Mouse (Mus musculus): ENCODE results near the gene Tulp2. TPM values are rescaled to one million over a fixed set of nuclear protein-coding genes. Genes with fewer than 3 reads are reported as not detected.
"Not testable (repeated sequence)": the region's sequence is repeated elsewhere in the genome, so short reads cannot be mapped to it uniquely, and the experiment has no call there.

Tulp2 gene
- total RNA-seq, 4 experiments from 2014 or later = not detected

GRCm38 (mm10) chr7:45459564-45460140, 22.0 kb upstream of the Tulp2 start, which contains the start of gene Ftl1:
Gene Ftl1, minus strand, starts transcription at chr7:45459884.
- DNase-seq (ENCODE audit: low spot score in 2 of 2) = peak; percentile 97 to 98

GRCm38 (mm10) chr7:45460377-45460776, 21.3 kb upstream of the Tulp2 start:
- no peak for DNase-seq (ENCODE audit: low spot score in 2 of 2)

DNA sequence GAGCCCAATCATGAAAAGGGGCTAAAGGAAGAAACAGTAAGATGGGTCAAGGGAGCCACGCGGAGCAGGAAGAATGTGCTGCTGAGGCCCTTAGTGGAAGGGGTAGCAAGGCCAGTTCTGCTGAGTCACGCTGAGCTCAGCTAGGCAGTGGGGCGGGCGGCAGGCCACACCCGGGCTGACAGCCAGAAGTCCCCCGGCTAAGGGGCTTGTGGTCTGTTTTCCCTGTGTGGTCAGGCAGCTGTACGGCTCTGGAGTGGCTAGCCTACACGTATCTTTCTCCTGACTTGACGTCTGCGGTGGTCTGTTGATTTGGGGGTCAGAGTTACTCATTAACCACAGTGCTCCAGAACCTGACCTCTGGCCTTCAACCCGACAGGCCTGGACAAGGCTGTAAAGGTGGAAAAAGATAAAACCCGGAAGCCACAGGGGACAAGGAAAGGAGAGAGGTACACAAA, 20.8 kb upstream of the Tulp2 start:
- DNase-seq (ENCODE audit: low spot score in 2 of 2) = no peak

DNA sequence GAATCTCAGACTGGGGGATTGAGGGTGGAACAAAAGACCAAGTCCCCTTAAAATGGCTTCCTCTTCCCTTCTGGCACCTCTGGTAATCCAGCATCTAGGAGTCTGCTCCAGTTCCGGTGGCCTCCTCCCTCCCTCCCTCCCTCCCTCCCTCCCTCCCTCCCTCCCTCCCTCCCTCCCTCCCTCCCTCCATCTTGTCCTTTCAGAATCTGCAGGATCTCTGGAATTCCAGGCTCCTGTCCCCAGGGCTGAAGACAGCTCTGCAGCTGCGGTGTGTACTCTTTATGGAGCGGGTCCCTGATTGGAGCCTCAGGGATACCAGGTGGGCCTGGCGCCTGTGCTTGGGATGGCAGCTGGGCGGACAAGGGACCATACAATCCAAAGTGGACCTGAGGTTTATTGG, 20.4 kb upstream of the Tulp2 start:
- DNase-seq (ENCODE audit: low spot score in 2 of 2) = no peak

- DNase-seq (ENCODE audit: low spot score in 2 of 2) = no peak
Measured at GRCm38 (mm10) chr7:45461781-45462180, 19.9 kb upstream of the Tulp2 start.

DNA sequence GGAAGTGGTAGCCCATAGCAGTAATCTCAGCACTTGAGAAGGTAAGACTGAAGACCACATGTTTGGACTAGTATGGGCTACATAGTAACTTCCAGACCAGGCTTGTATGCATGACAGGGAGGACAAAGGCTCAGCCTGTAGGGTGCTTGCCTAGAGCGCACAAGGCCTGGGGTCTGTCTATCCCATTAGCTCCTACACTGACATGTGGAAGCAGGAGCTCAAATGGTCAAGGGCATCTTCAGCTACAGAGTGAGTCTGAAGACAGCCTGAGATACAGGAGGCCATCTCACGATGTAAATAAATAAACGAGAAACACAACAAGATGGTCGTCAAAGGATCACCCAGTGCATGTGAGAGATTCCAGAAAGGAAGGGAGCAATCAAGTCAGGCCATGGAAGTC, 19.4 kb upstream of the Tulp2 start:
- DNase-seq (ENCODE audit: low spot score in 2 of 2) = no peak

GRCm38 (mm10) chr7:45462868-45463267, 18.8 kb upstream of the Tulp2 start:
- not testable (repeated sequence) for DNase-seq (ENCODE audit: low spot score in 2 of 2)

DNA sequence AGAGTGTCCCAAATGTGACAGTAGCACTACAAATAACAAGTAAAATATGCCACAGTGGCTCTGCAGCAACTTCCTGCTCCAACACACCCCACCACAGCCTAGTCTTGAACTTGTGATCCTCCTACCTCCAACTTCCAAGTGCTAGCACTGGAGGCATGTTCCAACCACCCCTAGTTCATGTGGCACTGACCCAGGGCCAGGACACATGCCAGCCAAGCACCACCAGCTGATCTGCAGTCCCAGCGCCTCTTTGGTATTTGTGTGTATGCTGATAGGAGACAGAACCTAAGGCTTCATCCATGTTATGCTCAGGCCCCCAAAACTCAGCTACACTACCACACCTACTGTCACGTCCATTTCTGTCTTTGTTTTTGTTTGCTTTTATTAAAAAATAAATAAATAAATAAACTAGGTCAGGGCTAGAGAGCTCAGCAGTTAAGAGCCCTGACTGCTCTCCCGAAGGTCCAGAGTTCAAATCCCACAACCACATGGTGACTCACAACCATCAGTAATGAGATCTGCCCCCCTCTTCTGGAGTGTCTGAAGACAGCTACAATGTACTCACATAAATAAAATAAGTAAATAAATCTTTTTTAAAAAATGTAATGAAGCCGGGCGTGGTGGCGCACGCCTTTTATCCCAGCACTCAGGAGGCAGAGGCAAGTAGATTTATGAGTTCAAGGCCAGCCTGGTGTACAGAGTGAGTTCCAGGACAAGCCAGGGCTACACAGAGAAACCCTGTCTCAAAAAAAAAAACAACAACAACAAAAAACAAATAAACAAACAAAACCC, 17.5 kb upstream of the Tulp2 start:
- DNase-seq (ENCODE audit: low spot score in 2 of 2) = no peak

DNA sequence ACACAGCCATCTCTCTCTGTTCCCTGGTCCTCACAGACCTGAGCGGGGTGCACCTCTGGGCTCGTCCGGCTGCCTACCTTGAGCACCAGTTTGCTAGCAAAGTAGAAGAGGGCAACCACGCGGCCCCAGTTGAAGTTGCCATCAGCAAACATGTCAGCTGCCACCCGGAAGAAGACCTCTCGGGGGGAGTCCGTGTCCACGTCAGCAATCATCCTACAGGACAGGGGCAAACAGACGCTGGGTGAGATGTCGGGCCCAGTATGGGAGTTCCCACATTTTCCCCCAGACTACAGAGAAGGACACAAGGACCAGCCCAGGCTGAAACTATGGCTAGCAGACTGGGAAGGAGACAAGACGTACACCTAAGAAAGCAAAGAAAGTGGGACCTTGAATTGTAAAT, 16.6 kb upstream of the Tulp2 start:
- DNase-seq (ENCODE audit: low spot score in 2 of 2) = no peak

- no peak for DNase-seq (ENCODE audit: low spot score in 2 of 2)
Measured at GRCm38 (mm10) chr7:45465549-45465948, 16.1 kb upstream of the Tulp2 start.

GRCm38 (mm10) chr7:45466283-45467089, 15.2 kb upstream of the Tulp2 start, which contains the start of gene Bax:
Gene Bax, minus strand, starts transcription at chr7:45466898.
- peak; percentile 88 to 97 for DNase-seq (ENCODE audit: low spot score in 2 of 2)

GRCm38 (mm10) chr7:45467090-45467670, 14.5 kb upstream of the Tulp2 start:
- DNase-seq (ENCODE audit: low spot score in 2 of 2) = no peak

GRCm38 (mm10) chr7:45470869-45471268, 10.8 kb upstream of the Tulp2 start:
- DNase-seq (ENCODE audit: low spot score in 2 of 2) = peak in 1 of 2 experiments; percentile 71

- no peak for DNase-seq (ENCODE audit: low spot score in 2 of 2)
Measured at GRCm38 (mm10) chr7:45475291-45475969, 6.2 kb upstream of the Tulp2 start.

- no peak for DNase-seq (ENCODE audit: low spot score in 2 of 2)
Measured at GRCm38 (mm10) chr7:45476453-45476852, 5.2 kb upstream of the Tulp2 start.

GRCm38 (mm10) chr7:45477003-45477402, 4.7 kb upstream of the Tulp2 start:
- no peak for DNase-seq (ENCODE audit: low spot score in 2 of 2)

- DNase-seq (ENCODE audit: low spot score in 2 of 2) = no peak
Measured at GRCm38 (mm10) chr7:45478774-45479173, 2.9 kb upstream of the Tulp2 start.

DNA sequence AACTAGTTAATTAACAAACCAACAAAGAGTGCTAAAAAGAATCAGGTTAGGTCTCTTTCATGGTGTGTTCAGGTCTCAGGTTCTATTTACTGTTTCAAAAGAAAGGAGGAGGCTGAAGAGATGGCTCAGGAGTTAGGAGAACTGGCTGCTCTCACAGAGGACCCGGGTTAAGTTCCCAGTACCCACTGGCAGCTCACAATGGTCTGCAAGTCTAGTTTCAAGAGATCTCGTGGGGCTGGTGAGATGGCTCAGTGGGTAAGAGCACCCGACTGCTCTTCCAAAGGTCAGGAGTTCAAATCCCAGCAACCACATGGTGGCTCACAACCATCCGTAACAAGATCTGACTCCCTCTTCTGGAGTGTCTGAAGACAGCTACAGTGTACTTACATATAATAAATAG, 1.4 kb upstream of the Tulp2 start:
- DNase-seq (ENCODE audit: low spot score in 2 of 2) = not testable (repeated sequence)

GRCm38 (mm10) chr7:45482166-45482565, 489 bp downstream of the Tulp2 start:
- DNase-seq (ENCODE audit: low spot score in 2 of 2) = no peak

GRCm38 (mm10) chr7:45484985-45485384, 3.3 kb downstream of the Tulp2 start:
- DNase-seq (ENCODE audit: low spot score in 2 of 2) = not testable (repeated sequence)

DNA sequence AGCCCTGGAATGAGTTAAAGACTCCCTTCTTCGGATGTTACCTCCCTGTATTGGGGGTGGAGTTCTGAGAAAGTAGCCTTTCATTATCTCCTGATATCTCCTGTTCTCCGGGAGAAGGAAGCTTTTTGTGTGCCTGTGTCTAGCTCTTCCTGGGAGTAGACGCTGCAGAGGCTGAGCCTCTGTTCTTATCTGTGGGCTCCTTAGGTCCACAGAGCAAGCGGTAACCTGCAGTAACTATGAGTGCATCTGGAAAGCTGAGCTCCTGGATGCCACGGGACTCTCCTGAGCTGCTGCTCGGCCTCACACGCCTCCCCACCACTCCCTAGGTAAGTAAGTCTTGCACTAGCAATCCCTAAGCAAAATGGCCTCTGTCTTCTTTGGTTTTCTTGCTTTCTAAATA, 4.5 kb downstream of the Tulp2 start:
- DNase-seq (ENCODE audit: low spot score in 2 of 2) = no peak

Measured in left cerebral cortex, adult 8-10 months (tissue).